Mouse (Mus musculus) gastrocnemius, postnatal 4 days (tissue): ENCODE measurements around the gene 1700025G04Rik. TPM values are rescaled to one million over a fixed set of nuclear protein-coding genes. Genes with fewer than 3 reads are reported as not detected.
"Not testable (repeated sequence)": the region's sequence is repeated elsewhere in the genome, so short reads cannot be mapped to it uniquely, and the experiment has no call there.

Experiments used
- DNase-seq, 2 experiments: peaks; one replicate each; pipeline ENCODE4 v3.0.0; 2021 to 2022; ENCODE audit warnings: low spot score in 2 of 2, mixed read lengths in 2 of 2
- total RNA-seq, 2 experiments: library from RNA; stranded (reverse); gene quantifications; 2 replicates each; pipeline ENCODE4 v1.2.3; 2021

Gene 1700025G04Rik
- total RNA-seq, 2 experiments from 2014 or later: 68.5 to 84.0 TPM

- DNase-seq: no peak
These were observed 282.6 kb downstream of the 1700025G04Rik start for GRCm38 (mm10) chr1:151807286-151807685.

- not testable (repeated sequence) for DNase-seq
These were observed 287.1 kb downstream of the 1700025G04Rik start for GRCm38 (mm10) chr1:151802795-151803194.
